Mouse (Mus musculus) liver, embryonic 14.5 days (tissue): ENCODE results near the gene Gm45337. TPM values are rescaled to one million over a fixed set of nuclear protein-coding genes. Genes with fewer than 3 reads are reported as not detected.
"Not testable (repeated sequence)": the region's sequence is repeated elsewhere in the genome, so short reads cannot be mapped to it uniquely, and the experiment has no call there.

Source experiments
- ATAC-seq: fragments of 200-750 bp; cut with Nextera tagmentation; 2 replicates; pipeline ENCODE4 v1.8.0; 2017; ENCODE audit warnings: moderate number of reproducible peaks, mild to moderate bottlenecking, moderate library complexity; ENCODE audit not compliant: insufficient read depth
- DNase-seq, 3 experiments: peaks; one replicate each; pipeline ENCODE4 v3.0.0-alpha.2; 2012 to 2013; ENCODE audit warnings: low read depth in 3 of 3, low spot score in 3 of 3
- H3K27ac ChIP-seq: fragments of 300-500 bp; sonication (generic); 2 replicates; pipeline ENCODE4 v1.5.1; 2014; ENCODE audit warnings: moderate library complexity, mild to moderate bottlenecking, control low read depth, inconsistent platforms
- H3K27me3 ChIP-seq: fragments of 300-500 bp; sonication (generic); 2 replicates; pipeline ENCODE4 v1.6.1; 2014; ENCODE audit warnings: mild to moderate bottlenecking, low read length, moderate library complexity; ENCODE audit not compliant: control insufficient read depth, insufficient read depth
- H3K36me3 ChIP-seq: fragments of 300-500 bp; sonication (generic); replicated peaks from 2 replicates; pipeline ENCODE4 v1.6.1; 2014; ENCODE audit warnings: low read depth; ENCODE audit not compliant: control insufficient read depth, insufficient read depth
- H3K4me1 ChIP-seq, 2 experiments: fragments of 200-500 bp in 1 of 2; fragments of 300-500 bp in 1 of 2; sonication (generic) in 1 of 2; replicated peaks; 2 replicates each; pipeline ENCODE4 v1.6.1; 2012 to 2014; ENCODE audit warnings: antibody characterized with exemption in 1 of 2, inconsistent platforms in 1 of 2, low read length in 1 of 2; ENCODE audit not compliant: control insufficient read depth in 2 of 2, insufficient read depth in 2 of 2
- H3K4me2 ChIP-seq: fragments of 300-500 bp; sonication (generic); 2 replicates; pipeline ENCODE4 v1.6.1; 2014; ENCODE audit warnings: low read depth, mild to moderate bottlenecking, control low read depth, moderate library complexity
- H3K4me3 ChIP-seq, 2 experiments: fragments of 200-500 bp in 1 of 2; fragments of 300-500 bp in 1 of 2; sonication (generic) in 1 of 2; 2 replicates each; pipeline ENCODE4 v1.5.1; 2012 to 2014; ENCODE audit warnings: low read depth in 2 of 2, low read length in 2 of 2, mild to moderate bottlenecking in 2 of 2, control low read depth in 1 of 2, inconsistent platforms in 1 of 2, moderate library complexity in 1 of 2; ENCODE audit not compliant: insufficient read depth in 1 of 2
- H3K9ac ChIP-seq: fragments of 300-500 bp; sonication (generic); replicated peaks from 2 replicates; pipeline ENCODE4 v1.6.1; 2014; ENCODE audit warnings: mild to moderate bottlenecking, control low read depth, moderate library complexity
- H3K9me3 ChIP-seq: fragments of 300-500 bp; sonication (generic); 2 replicates; pipeline ENCODE4 v1.6.1; 2016; ENCODE audit warnings: low read length, mixed read lengths; ENCODE audit not compliant: control insufficient read depth
- CTCF ChIP-seq: IDR thresholded peaks from 2 replicates; pipeline ENCODE4 v1.5.1; 2016; ENCODE audit warnings: antibody characterized with exemption, low read depth, control low read depth
- EP300 ChIP-seq: IDR thresholded peaks from 2 replicates; pipeline ENCODE4 v1.6.1; 2016; ENCODE audit warnings: antibody characterized with exemption, low read depth
- WGBS: fragments of 180-500 bp; shearing (Covaris S2); extraction: QIAGEN DNeasy Blood & Tissue Kit; methylation state at CpG from one replicate; pipeline ENCODE4 v1.1.7; 2014; ENCODE audit not compliant: insufficient replicate concordance; 5-methylcytosine and 5-hydroxymethylcytosine counted together
- polyA plus RNA-seq, 2 experiments: library from polyadenylated mRNA; depleted of rRNA in 1 of 2; stranded (reverse) in 1 of 2; unstranded in 1 of 2; fragments of >200 nt; fragmentation: Nextera tagmentation in 1 of 2; extraction: Ambion mirVana in 1 of 2; gene quantifications; 2 replicates each; pipeline versions ENCODE4 v1.2.1 to v1.2.3; 2012 to 2014

Gm45337 gene
- polyA plus RNA-seq, 2 experiments = not detected

DNA sequence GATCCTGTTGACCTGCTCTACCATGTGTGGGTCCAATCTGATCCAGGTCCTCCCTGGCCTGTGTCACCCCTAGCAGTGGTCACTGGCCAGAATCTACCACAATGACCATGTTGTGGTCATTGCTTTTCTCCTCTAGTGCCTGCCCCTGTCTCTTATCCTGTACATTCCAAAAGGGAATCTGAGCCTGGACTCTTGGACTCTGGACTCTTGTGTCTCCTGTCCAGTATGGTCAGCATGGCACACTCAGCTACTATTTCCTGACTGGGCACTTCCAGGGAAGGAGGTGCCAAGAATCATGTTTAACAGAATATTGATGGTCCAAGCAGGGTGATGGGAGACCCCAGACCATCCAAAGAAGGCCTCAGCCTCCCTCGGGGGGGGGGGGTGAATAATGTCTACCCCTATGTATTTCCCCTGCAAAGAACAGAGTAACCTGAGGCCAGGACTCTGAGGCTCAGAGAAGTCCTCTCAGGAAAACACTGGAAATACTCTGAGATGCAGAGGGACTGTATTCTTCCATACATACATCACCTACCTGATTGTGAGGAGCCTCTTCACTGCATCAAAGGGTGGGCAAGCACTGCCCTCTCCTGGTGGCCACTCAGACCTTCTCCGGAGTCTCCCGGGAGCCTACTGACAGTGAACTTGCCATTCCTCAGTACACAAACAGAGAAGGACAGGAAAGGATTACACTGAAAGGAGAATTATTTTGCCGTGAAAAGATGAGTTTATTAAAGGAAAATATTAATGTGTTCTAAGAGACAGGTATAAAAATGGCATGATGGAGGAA lies 10.0 kb downstream of the Gm45337 start:
- no peaks in the 10 kb centered on the region for H3K4me1 ChIP-seq
- no peak overlapping the region for H3K9ac ChIP-seq
- no peak overlapping the region for H3K4me2 ChIP-seq
- H3K27me3 ChIP-seq = no peaks in the 10 kb centered on the region
- H3K4me3 ChIP-seq = no peak overlapping the region
- no peak overlapping the region for H3K27ac ChIP-seq
- WGBS = 39% methylated on average over 4 of the region's 4 CpGs
- ATAC-seq (no peak), DNase-seq (no peak)
- H3K9me3 ChIP-seq = no peaks in the 10 kb centered on the region
- peak; percentile 54 for TF ChIP-seq CTCF
- TF ChIP-seq EP300 = no peak
- H3K36me3 ChIP-seq = no peaks in the 10 kb centered on the region

DNA sequence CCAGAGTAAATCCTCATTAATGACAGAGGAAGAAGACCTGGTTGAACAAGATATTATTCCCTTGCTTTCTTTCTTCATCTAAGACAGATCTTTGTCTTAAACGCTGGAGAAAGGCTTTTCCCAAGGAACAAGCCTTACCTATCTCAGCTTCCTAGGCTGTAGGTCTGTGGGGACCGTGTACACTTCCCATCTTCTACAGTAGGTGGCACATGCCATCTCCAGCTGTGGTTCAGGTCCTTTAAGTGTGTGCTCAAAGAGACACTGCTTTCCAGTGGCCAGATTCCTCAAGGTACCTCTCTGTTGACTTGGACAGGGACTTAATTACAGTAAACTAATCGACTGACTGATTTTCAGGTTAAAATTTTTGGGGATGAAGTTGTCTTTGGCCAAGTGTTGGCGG lies 15.6 kb downstream of the Gm45337 start:
- Histone ChIP-seq H3K27ac (no peak overlapping the region), H3K4me3 (no peak overlapping the region), H3K9me3 (no peaks in the 10 kb centered on the region), H3K4me2 (no peak overlapping the region), H3K27me3 (no peaks in the 10 kb centered on the region), H3K4me1 (no peaks in the 10 kb centered on the region), H3K36me3 (no peaks in the 10 kb centered on the region), H3K9ac (no peak overlapping the region)
- ATAC-seq (no peak), DNase-seq (no peak)
- TF ChIP-seq EP300 (no peak), CTCF (0 out of 2 replicates have a peak, but pooled peaks have one; percentile 16)
- 32% methylated on average over 4 of the region's 4 CpGs for WGBS

DNA sequence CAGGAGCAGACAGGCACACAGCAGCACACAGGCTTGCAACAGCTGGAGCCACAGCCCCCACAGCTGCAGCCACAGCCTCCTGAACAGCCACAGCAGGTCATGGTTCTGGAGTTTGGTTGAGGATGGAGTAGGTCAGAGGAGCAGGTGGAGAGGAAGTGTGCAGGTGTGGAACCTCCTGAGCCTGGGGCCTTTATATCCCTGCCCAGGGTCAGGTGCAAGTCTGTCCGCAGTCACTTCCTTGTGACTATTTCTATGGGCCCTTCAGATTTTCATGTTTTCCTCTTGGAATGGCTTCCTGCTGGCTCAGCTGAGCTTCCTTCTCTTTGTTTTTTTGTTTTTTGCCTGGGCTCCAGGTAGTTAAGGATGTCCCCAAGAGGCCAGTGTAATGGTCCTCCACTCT lies 23.8 kb downstream of the Gm45337 start, which contains the start of gene Gm45618:
Gene Gm45618 (minus strand): TSS at position 101 of the 400 bp plus-strand sequence.
- not testable (repeated sequence) for H3K27me3 ChIP-seq, H3K4me1 ChIP-seq, H3K4me3 ChIP-seq, H3K9ac ChIP-seq, H3K4me2 ChIP-seq, DNase-seq, H3K36me3 ChIP-seq, H3K27ac ChIP-seq, H3K9me3 ChIP-seq, ATAC-seq
- 59% methylated on average over 1 of the region's 1 CpGs for WGBS

DNA sequence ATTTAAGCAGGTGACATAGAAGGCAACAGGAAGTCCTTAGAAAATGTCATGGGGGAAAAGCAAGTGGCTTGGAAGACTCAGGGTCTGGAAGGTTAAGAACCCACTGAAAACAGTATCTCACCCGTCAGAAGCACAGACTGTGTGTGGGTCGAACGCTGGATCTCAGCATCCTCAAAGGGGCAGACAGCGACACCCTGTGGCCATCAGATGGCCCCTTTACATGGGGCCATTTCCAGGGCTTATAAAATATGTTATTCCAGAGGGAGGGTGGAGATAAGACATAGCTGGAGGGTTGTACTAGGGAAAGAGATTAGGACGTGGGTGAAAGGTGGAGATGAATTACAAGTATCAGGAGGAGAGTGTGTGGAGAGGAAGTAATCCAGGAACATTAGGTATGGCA lies 24.8 kb downstream of the Gm45337 start:
- H3K36me3 ChIP-seq = no peaks in the 10 kb centered on the region
- H3K27ac ChIP-seq = no peak overlapping the region
- H3K4me1 ChIP-seq = no peaks in the 10 kb centered on the region
- no peak for TF ChIP-seq EP300
- peak; percentile 75 for TF ChIP-seq CTCF
- no peaks in the 10 kb centered on the region for H3K27me3 ChIP-seq
- 12% methylated on average over 5 of the region's 5 CpGs for WGBS
- H3K4me3 ChIP-seq = no peak overlapping the region
- H3K9me3 ChIP-seq = no peaks in the 10 kb centered on the region
- H3K4me2 ChIP-seq = no peak overlapping the region
- no peak for ATAC-seq
- no peak for DNase-seq
- H3K9ac ChIP-seq = no peak overlapping the region

DNA sequence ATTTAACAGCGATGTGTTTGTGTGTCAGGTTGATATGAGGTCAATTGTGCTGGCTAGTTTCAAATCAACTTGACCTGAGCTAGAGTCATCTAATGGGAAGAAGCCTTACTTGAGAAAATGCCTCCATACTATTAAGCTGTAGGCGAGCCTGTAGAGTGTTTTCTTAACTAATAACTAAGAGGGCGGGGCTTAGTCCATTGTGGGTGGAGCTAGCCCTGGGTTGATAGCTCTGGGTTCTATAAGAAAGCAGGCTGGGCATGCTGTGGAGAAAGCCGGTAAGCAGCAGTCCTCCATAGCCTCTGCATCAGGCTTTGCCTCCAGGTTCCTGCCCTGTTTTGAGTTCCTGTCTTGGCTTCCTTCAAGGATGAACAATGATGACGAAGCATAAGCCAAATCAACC lies 39.7 kb downstream of the Gm45337 start:
- no peaks in the 10 kb centered on the region for H3K9me3 ChIP-seq
- H3K4me1 ChIP-seq = no peaks in the 10 kb centered on the region
- ATAC-seq (no peak; the same call in 1 of the 2 replicates), DNase-seq (no peak)
- H3K4me3 ChIP-seq = no peak overlapping the region
- no peak overlapping the region for H3K9ac ChIP-seq
- H3K27me3 ChIP-seq = no peaks in the 10 kb centered on the region; the same call in 1 of the 2 replicates
- H3K36me3 ChIP-seq = no peaks in the 10 kb centered on the region
- H3K4me2 ChIP-seq = no peak overlapping the region
- H3K27ac ChIP-seq = no peak overlapping the region
- TF ChIP-seq CTCF (no peak), EP300 (no peak)
- 38% methylated on average over 5 of the region's 5 CpGs for WGBS
